Mouse (Mus musculus): ENCODE results near the gene Gpat2.

DNA sequence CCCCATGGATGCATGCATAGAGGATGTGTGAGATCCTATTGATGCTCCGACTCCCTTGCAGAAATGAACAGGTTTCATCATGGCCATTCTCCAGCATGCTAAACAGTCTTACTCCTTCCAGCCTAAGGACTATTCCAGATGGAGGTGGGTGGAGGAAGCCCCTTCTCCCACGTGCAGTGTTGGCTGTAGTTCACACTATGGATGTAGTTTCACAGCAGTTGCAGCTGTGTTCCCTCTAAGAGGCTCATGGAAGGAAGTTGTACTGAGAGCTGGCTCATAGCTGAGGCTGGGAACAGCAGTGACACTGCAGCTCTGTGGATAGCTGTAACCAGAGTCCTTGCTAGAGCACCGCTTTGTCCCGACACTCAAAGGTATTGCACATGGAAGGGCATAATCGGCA is 12.7 kb downstream of the Gpat2 start:
- TF ChIP-seq CTCF (IDR thresholded peaks at IDR 0.05; ENCODE audit: low read depth, low read length) (no peak), POLR2A (IDR thresholded peaks at IDR 0.05; ENCODE audit: borderline replicate concordance, low read depth, low read length) (no peak)
